ENCODE assay signal across 45 mouse cellular contexts in the genomic region with DNA sequence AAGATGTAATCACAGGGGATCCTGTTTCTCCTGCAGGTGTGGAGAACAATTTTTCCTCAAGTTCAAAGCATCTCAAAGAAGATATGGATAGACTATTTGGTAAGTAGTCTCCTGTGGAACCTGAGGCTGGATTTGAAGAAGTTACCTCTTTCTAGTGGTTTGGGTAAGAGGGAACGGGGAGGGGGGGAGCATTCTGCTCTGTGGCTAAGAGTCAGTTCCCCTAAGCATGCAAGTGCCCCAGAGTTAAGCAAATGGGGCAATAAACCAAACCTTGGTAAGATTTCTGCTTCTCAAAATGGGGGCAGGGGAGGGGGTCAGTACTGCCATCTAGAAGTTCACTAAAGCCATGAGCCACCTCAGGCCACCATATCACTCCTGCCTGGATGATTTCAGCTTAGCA. TPM values are rescaled to one million over a fixed set of nuclear protein-coding genes. Genes with fewer than 3 reads are reported as not detected.
"Had no signal": no experiment of that assay in that cellular context is flagged by ENCODE, and none has a peak within 500 bp of the region (broad histone marks: within the 10 kb centered on the region; RNA-seq: fewer than 3 reads in every experiment).

No protein-coding gene starts in this region.

- H3K36me3 ChIP-seq: heart, embryonic 10.5 days; heart, embryonic 12.5 days; heart, embryonic 13.5 days; heart, embryonic 15.5 days; hindbrain, embryonic 10.5 days; hindbrain, embryonic 12.5 days; hindbrain, embryonic 13.5 days; hindbrain, embryonic 15.5 days; kidney, embryonic 15.5 days had no signal

- ATAC-seq: hindbrain, embryonic 16.5 days; hindbrain, postnatal 0 days; inflammation-experienced regulatory T-cells, adult 6 months; intestine, embryonic 16.5 days; intestine, postnatal 0 days had no signal

- H3K9ac ChIP-seq: heart, embryonic 12.5 days; heart, embryonic 13.5 days; heart, embryonic 15.5 days; hindbrain, embryonic 12.5 days; hindbrain, embryonic 13.5 days; hindbrain, embryonic 14.5 days; hindbrain, embryonic 15.5 days; kidney, embryonic 15.5 days had no signal

- DNase-seq: heart, postnatal 10 days; heart, postnatal 14 days; heart, postnatal 36 days; heart, postnatal 4 days; kidney, adult 11 months; kidney, adult 18-20 months; kidney, adult 2 months; kidney, adult 8-10 months; kidney, adult 9 months; kidney, postnatal 10 days; kidney, postnatal 14 days; kidney, postnatal 25 days; kidney, postnatal 36 days; kidney, postnatal 4 days; layer of hippocampus, adult 9-11 months; layer of hippocampus, postnatal 36 days had no signal

- H3K27me3 ChIP-seq: heart, embryonic 12.5 days; heart, embryonic 15.5 days; hindbrain, embryonic 12.5 days; hindbrain, embryonic 13.5 days; hindbrain, embryonic 15.5 days; kidney, embryonic 15.5 days had no signal

- H3K27ac ChIP-seq: heart, embryonic 10.5 days; heart, embryonic 13.5 days; heart, embryonic 15.5 days; hindbrain, embryonic 10.5 days; hindbrain, embryonic 12.5 days; hindbrain, embryonic 13.5 days; hindbrain, embryonic 14.5 days; hindbrain, embryonic 15.5 days; hindbrain, postnatal 0 days; kidney, embryonic 15.5 days; kidney, postnatal 0 days; layer of hippocampus, adult 2 months; left cerebral cortex, adult 2 months had no signal

- H3K4me2 ChIP-seq: heart, embryonic 11.5 days; heart, embryonic 12.5 days; heart, embryonic 13.5 days; heart, embryonic 15.5 days; hindbrain, embryonic 12.5 days; hindbrain, embryonic 13.5 days; hindbrain, embryonic 14.5 days; hindbrain, embryonic 15.5 days; kidney, embryonic 15.5 days had no signal

- H3K9me3 ChIP-seq: heart, embryonic 10.5 days; heart, embryonic 12.5 days; heart, embryonic 13.5 days; heart, embryonic 15.5 days; hindbrain, embryonic 12.5 days; hindbrain, embryonic 13.5 days; hindbrain, embryonic 15.5 days; kidney, embryonic 15.5 days had no signal

- H3K4me3 ChIP-seq: heart, embryonic 10.5 days; heart, embryonic 12.5 days; heart, embryonic 13.5 days; heart, embryonic 15.5 days; hindbrain, embryonic 10.5 days; hindbrain, embryonic 12.5 days; hindbrain, embryonic 13.5 days; hindbrain, embryonic 15.5 days; kidney, embryonic 15.5 days; layer of hippocampus, adult 2 months; left cerebral cortex, adult 2 months had no signal

- H3K4me1 ChIP-seq: heart, embryonic 10.5 days; heart, embryonic 12.5 days; heart, embryonic 13.5 days; heart, embryonic 15.5 days; hindbrain, embryonic 10.5 days; hindbrain, embryonic 12.5 days; hindbrain, embryonic 15.5 days had no signal

RNA-seq across cellular contexts. Expression of a gene that starts 8.8 kb away (rescaled TPM):
- total RNA-seq: heart, postnatal 10 days; heart, postnatal 14 days; heart, postnatal 25 days; heart, postnatal 36 days; heart, postnatal 4 days; hematopoietic stem cell, adult 5-6 weeks; hindbrain, postnatal 0 days; layer of hippocampus, adult 18-20 months; layer of hippocampus, postnatal 36 days had no signal
- polyA plus RNA-seq: heart, embryonic 10.5 days; heart, embryonic 11.5 days; heart, embryonic 12.5 days; heart, embryonic 13.5 days; heart, embryonic 16.5 days; heart, postnatal 0 days; hindbrain, embryonic 12.5 days; inflammation-experienced regulatory T-cells, adult 6 months; intestine, embryonic 14.5 days; intestine, postnatal 0 days; kidney, adult 2 months; kidney, embryonic 14.5 days; kidney, embryonic 15.5 days; kidney, embryonic 16.5 days; large intestine, adult 2 months had no signal

RNA-seq across cellular contexts. Expression of a gene that starts 35.8 kb away (rescaled TPM):
- total RNA-seq: hematopoietic stem cell, adult 5-6 weeks; hindbrain, postnatal 0 days; layer of hippocampus, adult 18-20 months; layer of hippocampus, adult 2 months; layer of hippocampus, postnatal 36 days; left cerebral cortex, adult 18-20 months had no signal
- polyA plus RNA-seq: hindbrain, embryonic 14.5 days; hindbrain, embryonic 15.5 days had no signal
